In genomic region chrX:93042736-93043135, GRCm38 (mm10) we compare ENCODE assay signal across 23 mouse cellular contexts.
A peak's percentile ranks its signal among the peaks of the same experiment; 100 is the strongest.
DNase-seq lines count a peak whose midpoint lies in the region; ATAC-seq lines count a peak whose summit lies in the region.
"Had no signal": no experiment of that assay in that cellular context is flagged by ENCODE, and none has a peak within 500 bp of the region (broad histone marks: within the 10 kb centered on the region; RNA-seq: fewer than 3 reads in every experiment).

No protein-coding gene starts in this region.

- peak; percentile 5 for DNase-seq in embryonic facial prominence, embryonic 14.5 days (ENCODE audit: low spot score)
- no peak for DNase-seq in embryonic facial prominence, embryonic 10.5 days (ENCODE audit: low spot score)
- DNase-seq in heart, adult 8-10 months (ENCODE audit: low spot score), result peak; percentile 0
- no peak for DNase-seq in heart, embryonic 10.5 days (ENCODE audit: low spot score)
- peak; percentile 6 for DNase-seq in ES-CJ7 (ENCODE audit: low read depth, low spot score)
- DNase-seq in heart, postnatal 10 days, result peak; percentile 26 to 33
- DNase-seq in spleen, postnatal 10 days (ENCODE audit: low spot score in 2 of 2), result no peak
- DNase-seq: adrenal gland, postnatal 36 days; B cell, adult 2 months; kidney, adult 11 months; retina, postnatal 1 day; spleen, adult 18-20 months; thymus, adult 2 months had no signal

- no peaks in the 10 kb centered on the region for H3K36me3 ChIP-seq in embryonic facial prominence, embryonic 14.5 days (ENCODE audit: control insufficient read depth, insufficient read depth, low read length)
- no peaks in the 10 kb centered on the region for H3K36me3 ChIP-seq in embryonic facial prominence, embryonic 10.5 days (replicated peaks)
- no peaks in the 10 kb centered on the region for H3K36me3 ChIP-seq in heart, embryonic 10.5 days
- no peaks in the 10 kb centered on the region for H3K36me3 ChIP-seq in intestine, embryonic 16.5 days (ENCODE audit: control insufficient read depth, insufficient read depth, low read length)
- H3K36me3 ChIP-seq: limb, embryonic 13.5 days; midbrain, embryonic 13.5 days; stomach, embryonic 15.5 days had no signal

- intact Hi-C loops in heart, postnatal 10 days (cut with DNase I), result no loop called here

- WGBS in embryonic facial prominence, embryonic 14.5 days, result 54% methylated on average over 3 of the region's 3 CpGs
- whole genome bisulfite sequencing in embryonic facial prominence, embryonic 10.5 days, result 73% methylated on average over 3 of the region's 3 CpGs
- 62% methylated on average over 3 of the region's 3 CpGs for WGBS in heart, embryonic 10.5 days
- 70% methylated on average over 3 of the region's 3 CpGs for WGBS in intestine, embryonic 16.5 days

- no peak overlapping the region for H3K4me3 ChIP-seq in embryonic facial prominence, embryonic 14.5 days (ENCODE audit: low read depth, low read length)
- no peak overlapping the region for H3K4me3 ChIP-seq in embryonic facial prominence, embryonic 10.5 days
- no peak overlapping the region for H3K4me3 ChIP-seq in heart, embryonic 10.5 days
- H3K4me3 ChIP-seq in intestine, embryonic 16.5 days (ENCODE audit: low read length), result no peak overlapping the region
- H3K4me3 ChIP-seq: layer of hippocampus, adult 2 months; left cerebral cortex, adult 2 months; limb, embryonic 13.5 days; midbrain, embryonic 13.5 days; myocyte; stomach, embryonic 15.5 days had no signal

- H3K9me3 ChIP-seq in embryonic facial prominence, embryonic 14.5 days (ENCODE audit: control insufficient read depth, low read length), result no peaks in the 10 kb centered on the region
- no peaks in the 10 kb centered on the region for H3K9me3 ChIP-seq in embryonic facial prominence, embryonic 10.5 days
- H3K9me3 ChIP-seq in heart, embryonic 10.5 days, result no peaks in the 10 kb centered on the region
- no peaks in the 10 kb centered on the region for H3K9me3 ChIP-seq in intestine, embryonic 16.5 days (ENCODE audit: control insufficient read depth, low read length)
- H3K9me3 ChIP-seq: limb, embryonic 13.5 days; midbrain, embryonic 13.5 days; stomach, embryonic 15.5 days had no signal

- no peak overlapping the region for H3K9ac ChIP-seq in embryonic facial prominence, embryonic 14.5 days (ENCODE audit: low read depth, low read length)
- no peak overlapping the region for H3K9ac ChIP-seq in intestine, embryonic 16.5 days (ENCODE audit: low read depth, low read length)
- H3K9ac ChIP-seq: hindbrain, embryonic 14.5 days; limb, embryonic 13.5 days; liver, embryonic 14.5 days; midbrain, embryonic 13.5 days; stomach, embryonic 15.5 days had no signal

- H3K4me2 ChIP-seq in embryonic facial prominence, embryonic 14.5 days (ENCODE audit: low read depth, low read length), result no peak overlapping the region
- no peak overlapping the region for H3K4me2 ChIP-seq in intestine, embryonic 16.5 days (ENCODE audit: low read depth, low read length)
- H3K4me2 ChIP-seq: hindbrain, embryonic 14.5 days; limb, embryonic 13.5 days; midbrain, embryonic 13.5 days; stomach, embryonic 15.5 days had no signal

- no peak for ATAC-seq in embryonic facial prominence, embryonic 14.5 days (ENCODE audit: low read depth)
- no peak for ATAC-seq in intestine, embryonic 16.5 days
- ATAC-seq: midbrain, embryonic 13.5 days had no signal

- H3K27me3 ChIP-seq in embryonic facial prominence, embryonic 14.5 days (replicated peaks; ENCODE audit: control insufficient read depth, insufficient read depth, low read length), result no peaks in the 10 kb centered on the region
- H3K27me3 ChIP-seq in embryonic facial prominence, embryonic 10.5 days (replicated peaks; ENCODE audit: low read depth, poor library complexity, severe bottlenecking), result no peaks in the 10 kb centered on the region
- H3K27me3 ChIP-seq in heart, embryonic 10.5 days (ENCODE audit: insufficient read depth, poor library complexity, severe bottlenecking), result no peaks in the 10 kb centered on the region
- no peaks in the 10 kb centered on the region for H3K27me3 ChIP-seq in intestine, embryonic 16.5 days (replicated peaks; ENCODE audit: control insufficient read depth, insufficient read depth, low read length)
- H3K27me3 ChIP-seq: limb, embryonic 13.5 days; midbrain, embryonic 13.5 days; stomach, embryonic 15.5 days had no signal

- H3K27ac ChIP-seq in embryonic facial prominence, embryonic 14.5 days (replicated peaks; ENCODE audit: low read depth, low read length), result no peak overlapping the region
- H3K27ac ChIP-seq in embryonic facial prominence, embryonic 10.5 days (replicated peaks), result no peak overlapping the region
- H3K27ac ChIP-seq in heart, embryonic 10.5 days, result no peak overlapping the region
- no peak overlapping the region for H3K27ac ChIP-seq in intestine, embryonic 16.5 days (ENCODE audit: low read length)
- H3K27ac ChIP-seq: hindbrain, embryonic 14.5 days; kidney, postnatal 0 days; layer of hippocampus, adult 2 months; left cerebral cortex, adult 2 months; limb, embryonic 13.5 days; liver, embryonic 14.5 days; midbrain, embryonic 13.5 days; stomach, embryonic 15.5 days had no signal

- H3K4me1 ChIP-seq in embryonic facial prominence, embryonic 14.5 days (ENCODE audit: control insufficient read depth, insufficient read depth, low read length), result no peaks in the 10 kb centered on the region
- no peaks in the 10 kb centered on the region for H3K4me1 ChIP-seq in embryonic facial prominence, embryonic 10.5 days
- no peaks in the 10 kb centered on the region for H3K4me1 ChIP-seq in heart, embryonic 10.5 days
- H3K4me1 ChIP-seq in intestine, embryonic 16.5 days (ENCODE audit: control insufficient read depth, insufficient read depth, low read length), result no peaks in the 10 kb centered on the region
- H3K4me1 ChIP-seq: limb, embryonic 13.5 days; midbrain, embryonic 13.5 days; stomach, embryonic 15.5 days had no signal

Comparison
In these comparisons a context has a peak if more than half of its experiments do, and no peak if none do; other contexts are left out.
1. DNase-seq: peak in embryonic facial prominence, embryonic 14.5 days (single experiment), heart, adult 8-10 months (single experiment), ES-CJ7 (single experiment) and heart, postnatal 10 days (2 of 2); none in embryonic facial prominence, embryonic 10.5 days (single experiment), heart, embryonic 10.5 days (single experiment) and spleen, postnatal 10 days (0 of 2).